ENCODE assay signal across 10 mouse cellular contexts in genomic region chr1:79999081-79999480, GRCm38 (mm10).
DNase-seq lines count a peak whose midpoint lies in the region; ATAC-seq and TF ChIP-seq lines count a peak whose summit lies in the region.
"Had no signal": no experiment of that assay in that cellular context is flagged by ENCODE, and none has a peak within 500 bp of the region (broad histone marks: within the 10 kb centered on the region; RNA-seq: fewer than 3 reads in every experiment).

No protein-coding gene starts in this region.

- no peaks in the 10 kb centered on the region for H3K27me3 ChIP-seq in intestine, postnatal 0 days (replicated peaks; ENCODE audit: control insufficient read depth, insufficient read depth, low read length)
- no peaks in the 10 kb centered on the region for H3K27me3 ChIP-seq in intestine, embryonic 16.5 days (replicated peaks; ENCODE audit: control insufficient read depth, insufficient read depth, low read length)
- H3K27me3 ChIP-seq in heart, postnatal 0 days (ENCODE audit: control insufficient read depth, insufficient read depth, low read length) = no peaks in the 10 kb centered on the region
- H3K27me3 ChIP-seq: embryonic facial prominence, embryonic 13.5 days; limb, embryonic 12.5 days had no signal

- H3K4me3 ChIP-seq in intestine, postnatal 0 days (ENCODE audit: low read depth, low read length) = no peak overlapping the region
- H3K4me3 ChIP-seq in intestine, embryonic 16.5 days (ENCODE audit: low read length) = no peak overlapping the region
- no peak overlapping the region for H3K4me3 ChIP-seq in heart, postnatal 0 days (ENCODE audit: low read depth, low read length)
- H3K4me3 ChIP-seq: embryonic facial prominence, embryonic 13.5 days; limb, embryonic 12.5 days had no signal

- DNase-seq in adrenal gland, adult 8-10 months = peak; percentile 27
- peak; percentile 39 for DNase-seq in heart, postnatal 0 days (ENCODE audit: low spot score)
- DNase-seq in lung, postnatal 25 days (ENCODE audit: low spot score) = peak; percentile 34
- DNase-seq in layer of hippocampus, adult 18-20 months (ENCODE audit: low spot score in 2 of 2) = no peak
- no peak for DNase-seq in right cerebral cortex, adult 18-20 months
- DNase-seq in cerebellum, adult 8-10 months = no peak

- H3K4me1 ChIP-seq in intestine, postnatal 0 days (replicated peaks; ENCODE audit: control insufficient read depth, insufficient read depth, low read length) = no peaks in the 10 kb centered on the region
- no peaks in the 10 kb centered on the region for H3K4me1 ChIP-seq in intestine, embryonic 16.5 days (ENCODE audit: control insufficient read depth, insufficient read depth, low read length)
- H3K4me1 ChIP-seq in heart, postnatal 0 days (ENCODE audit: control insufficient read depth, insufficient read depth) = no peaks in the 10 kb centered on the region
- H3K4me1 ChIP-seq: limb, embryonic 12.5 days had no signal

- H3K27ac ChIP-seq in intestine, postnatal 0 days (ENCODE audit: low read depth, low read length) = no peak overlapping the region
- H3K27ac ChIP-seq in intestine, embryonic 16.5 days (ENCODE audit: low read length) = no peak overlapping the region
- H3K27ac ChIP-seq in heart, postnatal 0 days (ENCODE audit: low read depth) = no peak overlapping the region
- H3K27ac ChIP-seq: embryonic facial prominence, embryonic 13.5 days; limb, embryonic 12.5 days had no signal

- no peaks in the 10 kb centered on the region for H3K9me3 ChIP-seq in intestine, postnatal 0 days (ENCODE audit: control insufficient read depth)
- no peaks in the 10 kb centered on the region for H3K9me3 ChIP-seq in intestine, embryonic 16.5 days (ENCODE audit: control insufficient read depth, low read length)
- H3K9me3 ChIP-seq in heart, postnatal 0 days (replicated peaks; ENCODE audit: control insufficient read depth, low read length) = no peaks in the 10 kb centered on the region
- H3K9me3 ChIP-seq: embryonic facial prominence, embryonic 13.5 days; limb, embryonic 12.5 days had no signal

- no peak overlapping the region for H3K4me2 ChIP-seq in intestine, postnatal 0 days (replicated peaks; ENCODE audit: low read depth)
- no peak overlapping the region for H3K4me2 ChIP-seq in intestine, embryonic 16.5 days (ENCODE audit: low read depth, low read length)
- no peak overlapping the region for H3K4me2 ChIP-seq in heart, postnatal 0 days (ENCODE audit: low read depth, low read length)
- H3K4me2 ChIP-seq: embryonic facial prominence, embryonic 13.5 days; limb, embryonic 12.5 days had no signal

- H3K36me3 ChIP-seq in intestine, postnatal 0 days (ENCODE audit: control insufficient read depth, insufficient read depth) = no peaks in the 10 kb centered on the region
- no peaks in the 10 kb centered on the region for H3K36me3 ChIP-seq in intestine, embryonic 16.5 days (ENCODE audit: control insufficient read depth, insufficient read depth, low read length)
- H3K36me3 ChIP-seq in heart, postnatal 0 days (replicated peaks; ENCODE audit: control insufficient read depth, insufficient read depth, low read length) = no peaks in the 10 kb centered on the region
- H3K36me3 ChIP-seq: embryonic facial prominence, embryonic 13.5 days; limb, embryonic 12.5 days had no signal

- TF ChIP-seq CTCF in intestine, postnatal 0 days (IDR thresholded peaks at IDR 0.05; ENCODE audit: low read depth) = peak; percentile 63
- peak; percentile 51 for TF ChIP-seq CTCF in heart, postnatal 0 days (IDR thresholded peaks at IDR 0.05; ENCODE audit: low read depth)

- no peak for ATAC-seq in intestine, postnatal 0 days
- no peak for ATAC-seq in intestine, embryonic 16.5 days
- ATAC-seq in heart, postnatal 0 days (ENCODE audit: insufficient read depth, low read depth) = no peak

- no peak overlapping the region for H3K9ac ChIP-seq in intestine, postnatal 0 days (ENCODE audit: low read depth, low read length)
- no peak overlapping the region for H3K9ac ChIP-seq in intestine, embryonic 16.5 days (ENCODE audit: low read depth, low read length)
- H3K9ac ChIP-seq in heart, postnatal 0 days (replicated peaks; ENCODE audit: low read depth, low read length) = no peak overlapping the region
- H3K9ac ChIP-seq: embryonic facial prominence, embryonic 13.5 days; limb, embryonic 12.5 days had no signal

- 67% methylated on average over 11 of the region's 11 CpGs for WGBS in intestine, postnatal 0 days
- WGBS in intestine, embryonic 16.5 days = 69% methylated on average over 11 of the region's 11 CpGs
- 59% methylated on average over 11 of the region's 11 CpGs for WGBS in heart, postnatal 0 days

- no peak for TF ChIP-seq EP300 in heart, postnatal 0 days (IDR thresholded peaks at IDR 0.05; ENCODE audit: low read depth)

Comparison
In these comparisons a context has a peak if more than half of its experiments do, and no peak if none do; other contexts are left out.
1. DNase-seq: peak in adrenal gland, adult 8-10 months (single experiment), heart, postnatal 0 days (single experiment) and lung, postnatal 25 days (single experiment); none in layer of hippocampus, adult 18-20 months (0 of 2), right cerebral cortex, adult 18-20 months (single experiment) and cerebellum, adult 8-10 months (single experiment).